Mouse (Mus musculus) embryo, embryonic 10.5 days (tissue): ENCODE data around the gene Crybg2.

Source experiments
- DNase-seq: peaks from one replicate; pipeline ENCODE4 v3.0.0-alpha.2; 2015; ENCODE audit warnings: low spot score

Crybg2 gene

GRCm38 (mm10) chr4:134060135-134060865 lies at the start of gene Crybg2:
Gene Crybg2, plus strand, starts transcription at chr4:134060815.
- no peak for DNase-seq

GRCm38 (mm10) chr4:134011450-134012414 lies 48.9 kb upstream of the Crybg2 start:
- peak; percentile 77 for DNase-seq

- peak; percentile 59 for DNase-seq
Measured at GRCm38 (mm10) chr4:134012858-134013528, 47.6 kb upstream of the Crybg2 start.

GRCm38 (mm10) chr4:134016208-134016607 lies 44.4 kb upstream of the Crybg2 start:
- DNase-seq, result no peak

GRCm38 (mm10) chr4:134016767-134017166 lies 43.8 kb upstream of the Crybg2 start:
- DNase-seq, result peak; percentile 91

DNA sequence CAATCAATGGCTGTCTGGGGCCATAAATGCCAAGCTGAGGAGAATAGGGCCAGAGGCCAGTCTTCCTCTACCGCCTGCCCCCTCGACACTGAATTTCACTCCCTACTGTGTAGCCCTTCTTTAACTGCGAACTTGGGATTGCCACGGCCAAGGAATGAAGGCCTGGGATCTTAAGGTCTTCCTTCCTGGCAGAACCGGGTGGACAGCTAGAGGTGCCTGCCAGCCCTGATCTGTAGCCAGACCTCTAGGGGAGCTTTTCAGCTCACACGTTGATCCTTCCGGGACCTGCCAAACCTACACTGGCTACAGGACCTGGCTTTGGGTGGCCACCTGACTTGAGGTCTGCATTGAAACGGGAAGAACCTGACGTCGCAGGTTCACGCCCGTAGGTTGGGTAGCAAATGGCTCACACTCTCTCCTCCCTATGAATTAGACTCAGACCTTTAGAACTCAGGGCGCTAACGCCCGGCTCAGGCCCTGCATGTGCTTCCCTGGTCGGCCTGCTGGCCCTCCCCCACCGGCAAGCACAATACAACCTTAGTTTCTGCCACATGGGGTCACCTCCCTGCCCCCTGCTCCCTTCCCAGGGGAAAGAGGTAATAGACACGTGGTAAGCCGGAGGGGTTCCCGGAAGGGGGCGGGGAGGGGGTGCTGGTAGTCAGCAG lies 43.3 kb upstream of the Crybg2 start:
- DNase-seq, result peak; percentile 76

GRCm38 (mm10) chr4:134018038-134018778 lies 42.4 kb upstream of the Crybg2 start:
- peak; percentile 74 for DNase-seq

DNA sequence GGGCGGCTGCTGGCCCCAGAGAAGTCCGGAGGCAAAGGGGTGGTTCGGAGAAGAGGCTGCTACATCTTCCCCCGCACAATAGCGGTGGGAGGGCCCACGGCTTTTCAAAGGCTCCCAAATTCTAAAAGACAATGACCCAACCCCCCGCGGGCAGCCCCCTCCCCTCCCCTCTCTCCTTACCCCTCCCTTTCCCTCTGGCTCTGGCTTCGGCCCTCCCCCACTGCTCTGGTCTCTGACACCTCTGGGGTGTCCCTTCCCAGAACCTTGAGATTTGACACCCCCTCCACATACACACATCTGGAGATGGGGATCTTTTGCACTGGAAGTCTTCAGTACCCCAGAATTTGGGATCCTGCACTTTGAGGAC lies 41.9 kb upstream of the Crybg2 start, which contains the start of gene Lin28a:
Gene Lin28a, minus strand, starts transcription at position 63 of the 367 bp plus-strand sequence.
- peak; percentile 88 for DNase-seq

GRCm38 (mm10) chr4:134019210-134019609 lies 41.4 kb upstream of the Crybg2 start:
- DNase-seq, result peak; percentile 90

- peak; percentile 95 for DNase-seq
Measured at GRCm38 (mm10) chr4:134019641-134020351, 40.8 kb upstream of the Crybg2 start.

DNA sequence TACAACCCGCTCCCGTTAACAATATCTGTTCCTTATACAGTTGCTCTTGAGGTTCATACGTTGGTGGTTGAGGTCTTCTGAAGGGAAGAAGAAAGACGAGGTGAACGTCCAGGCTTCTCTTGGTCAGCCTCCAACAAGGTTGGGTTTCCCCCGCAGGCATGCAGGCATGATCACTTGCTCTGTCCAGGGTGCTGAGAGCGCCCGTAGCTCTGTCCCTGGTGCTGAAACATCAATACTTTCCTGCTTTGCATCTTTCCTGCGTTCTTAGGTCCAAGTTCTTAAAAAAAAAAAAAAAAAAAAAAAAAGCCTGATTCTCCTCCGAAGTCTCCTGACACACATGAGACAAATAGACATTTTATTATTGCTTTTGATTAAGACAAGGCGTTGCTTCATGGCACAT lies 40.0 kb upstream of the Crybg2 start:
- DNase-seq, result peak; percentile 92

DNA sequence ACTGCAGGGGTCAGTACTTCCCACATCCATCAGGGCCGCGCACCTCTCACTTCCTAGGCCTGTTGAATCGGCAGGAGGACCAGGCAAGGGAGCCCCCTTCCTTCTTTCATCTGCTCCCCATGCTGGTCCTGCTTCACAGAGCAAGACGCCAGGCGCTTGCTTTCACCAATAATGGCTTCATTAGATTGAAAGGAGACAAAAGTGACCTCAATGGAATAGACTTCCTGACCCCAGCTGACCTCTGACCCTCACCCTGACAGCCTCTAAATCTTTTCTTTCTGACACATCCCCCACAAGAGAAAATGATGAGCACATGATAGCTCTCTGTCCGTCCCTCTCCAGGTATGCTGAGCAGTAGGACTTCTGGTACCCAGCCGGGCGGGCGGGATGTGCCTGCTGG lies 34.8 kb upstream of the Crybg2 start:
- DNase-seq, result peak; percentile 53

DNA sequence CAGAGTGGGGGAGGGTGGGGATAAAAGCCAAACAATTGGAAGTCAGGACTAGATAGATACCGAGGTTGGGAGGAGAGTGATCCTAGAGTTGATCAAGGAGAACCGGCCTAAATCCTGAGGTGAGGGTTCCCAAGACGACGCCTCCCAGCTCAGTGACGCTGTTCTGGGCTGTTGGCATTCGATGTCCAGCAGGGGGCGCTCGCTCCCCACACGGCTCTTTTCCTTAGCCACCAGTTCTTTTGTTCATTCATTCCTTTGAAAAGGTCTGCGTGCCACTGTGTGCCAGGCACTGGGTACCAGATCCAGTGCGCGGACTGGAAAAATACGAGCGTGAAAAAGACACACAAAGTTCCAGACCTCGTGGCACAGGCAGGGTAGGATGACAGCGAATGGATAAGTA lies 24.7 kb upstream of the Crybg2 start:
- DNase-seq, result peak; percentile 93

- peak; percentile 20 for DNase-seq
Measured at GRCm38 (mm10) chr4:134041317-134042123, 19.1 kb upstream of the Crybg2 start.

DNA sequence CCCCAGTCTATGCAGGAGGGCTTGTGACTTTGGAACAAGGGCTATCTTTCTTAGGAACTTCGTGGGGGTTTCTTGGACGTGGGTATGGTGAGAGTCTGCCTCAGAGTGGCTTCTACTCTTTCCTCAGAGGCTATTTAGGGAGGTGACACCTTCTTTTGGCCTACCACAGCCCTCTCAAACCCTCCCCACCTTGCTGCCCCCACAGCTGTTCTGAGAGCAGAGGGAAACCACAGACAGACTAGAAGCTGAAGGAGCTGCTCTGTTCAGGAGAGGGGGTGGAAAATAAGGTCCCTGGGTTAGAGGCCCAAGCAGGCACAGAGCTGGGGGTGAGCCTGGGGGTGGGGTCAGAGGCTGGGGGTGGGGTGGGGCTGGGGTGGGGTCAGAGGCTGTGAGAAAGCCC lies 17.6 kb upstream of the Crybg2 start:
- DNase-seq, result no peak

- DNase-seq, result no peak
Measured at GRCm38 (mm10) chr4:134047648-134048047, 13.0 kb upstream of the Crybg2 start.

DNA sequence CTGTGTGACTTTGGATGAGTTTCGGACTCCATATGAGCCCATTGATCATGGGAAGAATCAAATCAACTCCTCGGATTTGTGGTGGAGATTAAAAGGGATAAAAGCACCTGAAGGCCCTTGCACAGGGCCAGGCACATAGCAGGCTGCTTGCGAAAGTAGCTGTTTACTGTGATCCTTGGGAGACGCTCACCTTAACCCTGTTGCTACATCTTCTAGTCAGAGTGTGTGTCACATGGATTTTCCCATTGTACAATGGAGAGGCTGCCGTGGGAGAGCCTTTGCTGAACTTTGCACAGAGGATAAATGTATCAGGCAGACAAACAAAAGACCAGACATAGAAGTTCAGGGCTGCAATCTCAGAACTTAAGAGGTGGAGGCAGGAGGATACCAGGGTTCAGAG lies 8.7 kb upstream of the Crybg2 start:
- DNase-seq, result no peak

DNA sequence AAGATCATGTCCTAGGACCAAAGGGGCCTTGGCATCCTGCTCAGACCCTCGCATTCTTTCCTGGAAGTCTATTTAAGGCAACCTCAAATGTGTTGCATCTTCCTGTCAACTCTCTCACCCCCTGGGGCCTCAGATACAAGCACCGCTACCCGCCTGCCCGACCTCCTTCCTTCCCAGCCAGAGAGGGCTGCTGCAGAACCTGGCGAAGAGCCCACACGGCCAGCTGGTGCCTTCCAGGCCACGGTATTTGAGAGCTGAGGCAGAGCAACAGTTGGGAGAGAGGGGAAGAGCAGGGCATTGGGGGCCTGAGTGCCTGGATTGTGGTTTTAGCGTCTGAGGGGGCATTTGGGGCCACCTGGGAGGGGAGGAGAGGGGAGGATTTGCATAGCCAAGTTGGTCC lies 8.1 kb upstream of the Crybg2 start:
- DNase-seq, result no peak

GRCm38 (mm10) chr4:134053538-134053937 lies 7.1 kb upstream of the Crybg2 start, which contains the start of gene Zfp683:
Gene Zfp683, plus strand, starts transcription at chr4:134053838.
- DNase-seq, result no peak
